Mouse (Mus musculus) c-Kit-positive CD71-positive TER-119-negative erythroid progenitor cells, embryonic 14.5 days (primary cell): ENCODE data around the gene Uchl4.
A peak's percentile ranks its signal among the peaks of the same experiment; 100 is the strongest.
"Not testable (repeated sequence)": the region's sequence is repeated elsewhere in the genome, so short reads cannot be mapped to it uniquely, and the experiment has no call there.

ENCODE experiments used
- DNase-seq: peaks from one replicate; pipeline ENCODE4 v3.0.0-alpha.2; 2013; ENCODE audit warnings: low read depth

The Uchl4 gene

DNA sequence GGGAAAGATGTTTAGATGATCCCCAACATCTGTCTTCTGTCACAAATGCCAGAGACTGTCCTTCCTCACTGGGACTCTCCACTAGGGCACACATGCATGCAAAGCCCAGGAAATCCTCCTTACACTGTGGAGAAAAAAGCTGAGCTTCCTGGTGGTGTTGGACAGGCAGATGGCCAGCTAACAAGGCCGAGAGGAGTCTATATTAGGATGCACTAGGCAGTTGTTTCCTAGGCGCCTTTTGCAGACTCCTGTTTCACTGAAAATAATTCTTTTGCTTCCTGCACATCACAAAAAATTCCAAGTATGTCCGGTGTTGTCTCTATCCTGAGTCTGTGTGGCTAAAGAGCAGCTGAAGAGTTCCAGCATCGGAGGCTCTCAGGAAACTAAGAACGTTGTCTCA, 3.8 kb upstream of the Uchl4 start:
- DNase-seq = no peak

DNA sequence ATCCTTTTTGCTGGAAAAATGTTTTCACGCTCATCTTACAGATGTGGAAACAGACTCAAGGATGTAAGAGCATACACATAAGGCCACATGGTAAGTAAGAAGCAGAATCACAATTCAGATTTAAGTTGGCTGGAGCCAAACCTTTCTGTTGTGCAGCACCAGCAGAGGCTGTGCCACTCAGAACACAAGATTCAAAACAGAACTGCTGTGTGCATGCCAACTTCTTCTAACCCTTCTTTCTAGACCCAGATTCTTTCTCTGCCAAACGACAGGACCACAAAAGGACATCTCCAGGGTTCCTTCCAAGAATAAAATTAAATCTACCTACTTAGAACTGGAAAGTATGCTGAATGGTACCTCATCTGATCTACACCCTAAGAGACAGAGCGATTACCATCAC, 3.3 kb upstream of the Uchl4 start:
- no peak for DNase-seq

DNA sequence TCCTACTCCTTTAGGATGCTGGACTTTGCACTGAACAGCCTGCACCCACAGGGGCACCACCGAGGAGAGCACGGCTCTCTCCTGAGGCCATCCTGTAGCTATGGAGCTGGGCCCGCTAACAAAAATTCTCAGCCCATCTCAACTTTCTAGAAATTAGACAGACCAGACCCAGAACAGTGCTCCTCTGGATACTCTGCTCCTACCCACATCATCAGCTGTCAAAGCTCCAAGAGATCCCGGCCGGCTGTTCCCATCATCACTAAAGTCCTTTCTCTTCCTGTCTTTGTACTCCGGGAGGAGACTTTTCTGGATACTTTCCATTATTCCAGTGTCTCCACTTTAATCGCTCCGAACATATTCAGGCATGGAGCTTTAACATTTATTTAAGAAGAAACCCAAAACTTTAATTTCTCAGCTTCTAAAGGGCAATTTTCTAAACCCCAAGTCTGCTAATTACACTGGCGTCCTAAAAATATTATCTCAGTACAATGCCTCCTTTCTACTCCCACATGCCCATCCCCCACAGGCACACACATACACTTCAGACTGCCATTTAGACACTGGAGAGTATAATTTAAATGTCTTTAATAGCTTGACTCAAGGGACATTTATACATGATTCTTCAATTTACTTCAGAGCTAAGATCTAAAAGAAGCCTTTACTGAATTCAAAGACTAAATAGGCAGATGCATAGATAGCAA, 2.6 kb upstream of the Uchl4 start:
- DNase-seq = no peak

DNA sequence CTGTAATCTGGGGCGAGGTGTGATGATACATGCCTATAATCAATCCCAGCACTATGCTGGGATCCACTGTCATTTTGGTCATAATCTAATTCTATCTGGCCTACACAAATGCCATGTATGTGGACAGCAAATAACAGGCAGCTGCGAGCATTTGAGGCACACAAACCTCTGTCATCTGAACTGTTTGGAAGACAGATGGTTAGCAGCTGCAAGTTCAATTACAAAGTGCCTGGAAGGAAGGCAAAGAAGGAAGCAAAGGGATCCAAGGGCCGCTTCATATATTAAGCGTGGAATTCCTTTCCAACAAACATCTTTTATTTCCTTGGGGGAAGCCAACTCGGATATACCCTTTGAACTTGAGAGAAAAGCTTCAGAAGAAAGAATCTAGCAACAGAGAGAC, 1.3 kb upstream of the Uchl4 start:
- DNase-seq = no peak

DNA sequence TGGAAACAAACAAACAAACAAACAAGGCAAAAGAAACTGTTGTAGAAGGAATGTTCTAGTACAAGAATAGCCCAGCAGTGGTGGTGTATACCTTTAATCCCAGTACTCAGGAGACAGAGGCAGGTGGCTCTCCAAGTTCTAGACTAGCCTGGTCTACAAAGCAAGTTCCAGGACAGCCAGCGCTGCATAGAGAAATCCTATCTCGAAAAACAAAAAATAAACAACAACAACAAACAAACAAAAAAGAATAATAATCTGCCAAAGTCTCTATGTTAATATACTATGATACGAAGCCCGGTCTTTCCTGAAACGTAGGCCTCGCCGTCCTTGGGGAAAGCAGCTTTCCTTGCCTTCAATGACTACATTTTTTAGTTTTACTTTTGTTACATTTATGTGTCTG, 1.1 kb downstream of the Uchl4 start:
- DNase-seq = no peak

DNA sequence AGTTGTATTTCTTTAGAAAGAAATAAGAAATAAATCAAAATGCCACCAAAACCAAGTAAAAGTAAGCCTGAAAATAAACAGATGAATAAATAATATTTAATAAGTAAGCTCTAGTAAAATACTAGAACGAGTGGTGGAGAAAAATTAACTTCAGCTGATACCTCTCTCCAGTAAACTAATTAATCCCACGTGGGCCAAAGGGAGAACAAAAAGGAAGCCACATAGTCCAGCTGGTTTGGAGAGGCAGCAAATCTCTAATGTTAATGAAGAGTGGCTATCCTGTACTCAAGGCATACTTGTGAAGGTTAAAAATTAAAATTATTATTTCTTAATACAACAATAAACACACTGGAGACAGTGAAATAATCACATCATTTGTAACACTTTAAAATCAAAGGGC, 5.1 kb downstream of the Uchl4 start:
- no peak for DNase-seq

DNA sequence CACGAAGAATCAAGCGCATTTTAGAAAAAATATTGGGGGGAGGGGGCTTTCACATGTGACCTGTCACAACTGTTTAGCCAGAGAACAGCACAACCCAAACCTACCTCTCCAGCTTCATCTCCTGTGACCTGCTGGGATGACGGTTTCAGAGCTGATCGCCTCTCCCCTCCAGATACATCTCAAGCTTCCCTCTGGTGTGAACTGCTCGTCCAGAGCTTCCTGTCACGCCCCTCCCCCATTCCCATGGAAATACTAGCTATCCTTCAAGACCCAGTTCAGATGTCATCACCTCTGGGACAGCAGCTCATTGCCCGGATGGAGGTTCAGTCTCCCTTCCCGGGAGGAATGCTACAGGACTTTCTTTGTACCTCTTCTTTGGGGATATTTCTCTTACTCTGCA, 5.7 kb downstream of the Uchl4 start:
- DNase-seq = no peak

DNA sequence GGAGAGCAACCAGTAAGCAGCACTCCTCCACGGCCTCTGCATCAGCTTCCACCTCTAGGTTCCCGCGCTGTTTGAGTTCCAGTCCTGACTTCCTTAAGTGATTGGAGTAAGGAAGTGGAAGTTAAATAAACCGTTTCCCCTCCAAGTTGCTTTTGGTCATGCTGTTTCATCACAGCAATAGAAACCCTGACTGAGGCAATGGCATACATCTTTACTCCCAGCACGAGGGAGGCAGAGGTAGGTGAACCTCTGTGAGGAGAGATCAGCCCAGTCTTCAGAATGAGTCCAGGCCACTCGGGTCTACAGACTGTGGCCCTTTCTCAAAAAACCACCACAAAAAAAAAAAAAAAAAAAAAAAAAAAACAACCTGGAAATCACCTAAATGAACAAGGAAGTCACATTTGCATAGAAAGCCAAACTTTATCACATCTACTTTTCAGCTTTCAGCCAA, 7.4 kb downstream of the Uchl4 start:
- DNase-seq = no peak

DNA sequence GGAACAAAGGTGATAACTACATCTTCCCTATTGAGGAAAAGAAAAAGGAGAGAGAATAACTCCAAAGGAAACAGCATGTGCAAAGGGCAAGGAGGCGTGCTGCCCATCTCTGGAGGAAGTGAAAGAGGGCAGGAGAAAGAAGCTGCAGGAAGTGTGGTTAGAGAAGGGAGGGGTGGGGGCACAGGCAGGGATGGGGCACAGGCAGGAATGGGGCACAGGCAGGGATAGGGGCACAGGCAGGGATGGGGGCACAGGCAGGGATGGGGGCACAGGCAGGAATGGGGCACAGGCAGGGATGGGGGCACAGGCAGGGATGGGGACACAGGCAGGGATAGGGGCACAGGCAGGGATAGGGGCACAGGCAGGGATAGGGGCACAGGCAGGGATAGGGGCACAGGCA, 14.4 kb downstream of the Uchl4 start:
- no peak for DNase-seq

DNA sequence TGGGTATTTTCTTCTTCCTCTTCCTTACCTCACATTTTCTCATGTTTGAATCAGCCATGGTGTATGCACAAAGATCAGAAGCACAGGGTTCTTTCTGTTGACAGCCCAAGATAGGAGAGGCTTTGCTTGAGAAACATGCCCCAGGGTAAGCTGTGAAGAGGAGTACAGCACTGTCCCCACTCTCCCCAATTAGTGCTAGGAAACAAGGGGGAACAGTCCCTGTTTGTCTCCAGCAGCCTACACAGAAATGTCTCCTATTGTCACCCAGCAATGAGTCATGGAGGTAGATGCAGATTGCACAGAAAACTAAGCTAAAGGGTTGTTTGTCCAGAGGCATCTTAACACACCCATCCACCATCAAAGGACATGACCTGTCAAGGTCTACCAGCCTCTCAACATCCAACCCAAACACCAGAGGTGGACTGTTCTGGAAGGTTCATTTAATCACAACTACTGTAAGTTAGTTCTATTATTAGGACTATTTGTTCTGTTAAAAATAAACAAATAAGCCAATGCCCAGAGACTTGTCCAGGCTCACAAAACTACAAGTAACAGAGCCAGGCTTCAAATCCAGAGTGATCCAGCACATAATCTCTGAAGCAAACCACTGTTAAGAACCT, 15.2 kb downstream of the Uchl4 start:
- DNase-seq = no peak

DNA sequence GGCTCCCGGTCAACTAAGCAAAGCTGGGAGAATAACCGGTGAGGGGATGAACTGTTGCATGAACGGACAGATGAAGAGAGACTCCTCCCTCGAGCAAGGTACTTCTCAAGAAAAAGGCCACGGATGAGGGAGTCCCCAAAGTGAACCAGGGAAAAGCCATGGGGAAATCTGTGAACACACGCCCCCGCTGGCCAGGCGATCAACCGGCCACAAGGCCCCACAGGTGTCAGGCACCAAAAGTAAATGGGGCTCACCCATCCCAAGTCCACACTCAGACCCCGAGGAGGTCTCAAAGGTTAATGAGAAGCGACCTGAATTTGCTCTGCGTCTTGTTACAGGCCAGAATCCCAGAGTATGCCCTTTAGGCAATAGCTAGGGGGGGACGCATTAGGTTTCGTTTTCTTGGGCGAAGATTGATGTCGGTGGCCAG, 17.6 kb downstream of the Uchl4 start:
- peak; percentile 23 for DNase-seq

DNA sequence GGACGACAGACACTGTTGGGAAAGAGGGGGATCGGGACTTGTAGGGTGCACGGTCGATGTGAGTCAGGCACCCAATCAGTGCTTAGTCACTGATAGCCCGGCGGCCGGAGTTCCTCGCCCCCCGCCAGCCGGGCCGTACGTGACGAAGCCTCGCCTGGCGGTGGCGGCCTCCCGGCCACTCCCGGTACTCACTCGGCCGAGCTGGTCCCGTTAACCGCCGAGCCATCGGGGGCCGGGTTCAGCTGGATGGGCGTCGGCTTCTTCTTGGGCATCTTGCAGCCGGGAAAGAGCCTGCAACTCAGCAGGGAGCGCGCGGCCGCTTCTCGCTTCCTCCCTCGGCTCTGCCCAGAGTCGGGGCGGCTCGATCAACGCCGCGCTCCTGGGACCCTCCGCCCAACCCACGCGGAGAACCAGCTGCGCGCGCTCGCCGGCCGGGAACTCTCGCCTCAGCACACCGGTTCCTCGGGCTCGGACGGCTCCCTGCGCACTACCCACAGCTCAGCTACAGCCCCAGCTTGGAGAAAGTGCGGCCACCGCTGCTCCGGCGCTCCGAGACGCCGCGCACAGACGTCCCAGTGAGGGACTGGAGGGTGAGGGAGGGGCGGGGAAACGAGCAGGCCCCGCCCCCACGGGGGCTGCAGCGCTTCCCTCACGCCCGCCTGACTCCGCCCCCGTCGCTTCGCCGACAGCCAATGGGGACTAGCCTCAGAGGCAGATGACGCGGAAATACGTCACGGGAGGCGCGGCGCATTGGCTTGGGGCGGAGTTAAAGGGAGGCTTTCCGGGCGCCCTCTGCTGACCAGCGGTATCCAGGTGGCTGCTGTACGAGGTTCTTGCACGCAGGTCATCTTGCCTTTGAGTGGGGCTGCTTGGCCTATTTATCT, 18.3 kb downstream of the Uchl4 start, which contains the start of gene Map2k1:
Gene Map2k1 (minus strand): TSS at position 611 of the 884 bp plus-strand sequence.
- peak; percentile 99 for DNase-seq

DNA sequence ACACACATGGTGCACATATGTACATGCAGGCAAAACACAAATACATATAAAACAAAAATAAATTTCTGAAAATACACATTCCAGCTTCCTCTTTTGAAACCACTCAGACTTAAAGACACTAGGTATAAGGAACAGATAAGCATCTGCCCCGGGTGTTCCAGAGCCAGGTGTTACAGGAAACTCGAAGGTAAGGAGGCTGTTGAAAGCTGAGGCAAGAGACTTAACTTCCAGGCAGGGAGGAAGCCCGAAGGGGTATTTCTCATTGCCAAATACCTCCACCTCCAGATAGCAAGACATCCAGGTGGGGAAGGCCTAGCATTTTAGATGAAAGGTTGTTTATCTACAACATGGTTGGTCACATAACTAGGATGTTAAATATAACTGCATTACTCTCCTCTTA, 20.4 kb downstream of the Uchl4 start:
- no peak for DNase-seq

DNA sequence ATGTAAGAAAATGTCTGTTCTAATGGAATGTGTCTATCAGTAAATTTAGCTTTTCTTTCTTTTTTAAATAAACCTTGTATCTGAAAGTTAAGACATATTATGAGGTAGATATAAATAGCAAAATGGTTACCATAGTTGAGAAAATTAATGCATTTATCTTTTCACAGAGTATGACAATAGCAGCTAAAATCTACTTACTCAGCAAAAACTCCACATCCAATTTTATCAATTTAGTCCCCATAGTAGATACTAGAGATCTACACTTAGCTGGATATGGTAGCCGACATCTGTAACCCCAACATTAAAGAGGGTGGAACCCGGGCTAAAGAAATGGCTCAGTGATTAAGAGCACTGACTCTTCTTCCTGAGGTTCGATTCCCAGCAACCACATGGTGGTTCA, 21.2 kb downstream of the Uchl4 start:
- DNase-seq = no peak

DNA sequence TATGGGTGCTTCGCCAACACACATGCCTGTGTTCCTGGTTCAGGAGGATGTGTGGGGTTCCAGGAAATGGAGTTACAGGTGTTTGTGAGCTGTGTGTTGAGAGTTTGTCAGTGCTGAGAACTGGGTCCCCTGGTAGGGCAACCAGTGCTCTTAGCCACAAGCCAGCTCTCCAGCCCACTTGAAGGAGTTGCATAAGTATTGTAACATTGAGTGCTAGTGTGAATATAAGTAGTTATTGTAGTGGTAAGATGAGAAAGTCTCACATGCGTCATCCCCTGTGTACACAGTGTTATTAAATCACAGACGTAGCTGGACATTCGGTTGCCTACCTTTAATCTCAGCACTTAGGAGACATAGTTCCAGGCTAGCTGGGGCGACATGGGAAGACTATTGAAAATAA, 24.9 kb downstream of the Uchl4 start:
- DNase-seq = no peak

DNA sequence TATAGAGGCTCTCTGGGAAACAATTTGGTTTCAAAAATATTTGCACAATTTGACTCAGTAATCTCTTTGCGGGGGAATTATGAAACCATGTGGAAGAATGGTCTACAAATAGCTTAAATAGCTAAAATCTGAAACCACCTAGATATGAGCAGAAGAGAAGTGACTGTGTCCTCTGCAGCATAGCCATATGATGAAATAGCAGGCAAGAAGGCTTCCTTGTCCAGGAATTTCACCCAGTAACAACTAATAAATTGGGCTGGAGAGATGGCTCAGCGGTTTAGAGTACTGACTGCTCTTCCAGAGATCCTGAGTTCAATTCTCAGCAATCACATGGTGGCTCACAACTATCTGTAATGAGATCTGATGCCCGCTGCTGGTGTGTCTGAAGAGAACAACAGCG, 26.0 kb downstream of the Uchl4 start:
- DNase-seq = no peak

DNA sequence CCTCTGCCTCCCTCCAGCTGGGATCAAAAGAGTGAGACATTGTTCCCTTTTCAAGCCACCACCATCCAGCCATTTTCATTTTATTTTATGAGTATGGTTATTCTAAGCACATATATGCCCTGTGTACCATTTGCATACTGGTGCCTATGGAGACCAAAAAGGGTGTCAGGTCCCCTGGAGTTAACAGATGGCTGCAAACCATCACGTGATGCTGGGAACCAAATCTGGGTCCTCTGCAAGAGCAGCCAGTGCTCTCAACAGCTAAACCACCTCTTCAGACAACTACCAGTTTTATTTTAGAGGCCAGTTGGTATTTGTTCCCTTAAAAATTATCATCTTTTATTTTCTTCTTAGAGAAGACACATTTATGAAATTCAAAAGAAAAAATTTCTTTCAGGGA, 29.8 kb downstream of the Uchl4 start:
- no peak for DNase-seq

DNA sequence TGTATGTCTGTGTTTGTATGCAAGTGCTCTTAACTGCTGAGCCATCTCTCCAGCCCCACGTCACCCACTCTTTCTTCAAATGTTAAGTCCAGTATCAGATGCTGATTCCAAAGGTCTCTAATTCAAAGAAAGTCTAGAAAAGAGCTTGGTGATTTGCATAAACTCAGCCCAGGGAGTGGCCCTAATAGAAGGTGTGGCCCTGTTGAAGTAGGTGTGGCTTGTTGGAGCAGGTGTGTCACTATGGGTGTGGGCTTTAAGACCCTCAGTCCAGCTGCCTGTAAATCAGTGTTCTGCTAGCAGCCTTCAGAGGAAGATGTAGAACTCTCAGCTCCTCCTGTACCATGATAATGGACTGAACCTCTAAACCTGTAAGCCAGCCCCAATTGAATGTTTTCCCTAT, 32.2 kb downstream of the Uchl4 start:
- DNase-seq = no peak

DNA sequence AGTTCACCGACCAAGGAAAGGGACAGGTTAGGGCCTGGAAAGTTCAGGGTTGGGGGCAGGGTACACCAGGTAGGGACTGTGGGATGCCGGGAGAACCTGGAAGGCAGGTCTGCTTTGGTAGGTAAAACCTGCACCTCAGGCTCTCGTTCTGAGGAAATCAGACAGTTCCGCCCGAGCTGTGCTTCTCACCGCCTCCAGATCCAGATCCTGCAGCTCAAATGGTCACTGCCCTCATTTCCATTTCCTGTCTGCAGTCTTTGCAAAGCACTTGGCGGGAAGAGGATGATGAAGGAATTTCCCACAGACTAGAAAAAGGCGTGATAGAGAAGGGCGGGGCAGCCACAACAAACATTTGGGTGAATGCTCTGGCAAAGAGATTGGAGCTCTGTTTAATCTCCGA, 33.2 kb downstream of the Uchl4 start:
- no peak for DNase-seq

DNA sequence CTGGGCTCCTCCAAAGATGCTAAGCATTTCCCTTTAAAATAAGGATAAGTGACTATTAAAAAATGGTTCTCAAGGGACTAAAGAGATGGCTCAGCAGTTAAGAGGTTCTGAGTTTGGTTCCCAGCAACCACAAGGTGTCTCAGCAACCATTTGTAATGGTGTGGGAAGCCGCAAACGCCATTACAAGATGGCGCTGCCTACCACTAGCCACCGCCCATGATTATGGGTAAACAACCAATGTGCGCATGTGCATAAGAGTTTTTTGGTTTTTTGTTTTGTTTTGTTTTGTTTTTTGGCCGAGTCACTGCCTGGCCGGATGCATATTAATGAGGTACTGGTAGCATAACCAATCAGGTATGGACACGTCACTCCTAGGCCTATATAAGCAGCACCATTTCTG, 33.8 kb downstream of the Uchl4 start:
- DNase-seq = not testable (repeated sequence)

DNA sequence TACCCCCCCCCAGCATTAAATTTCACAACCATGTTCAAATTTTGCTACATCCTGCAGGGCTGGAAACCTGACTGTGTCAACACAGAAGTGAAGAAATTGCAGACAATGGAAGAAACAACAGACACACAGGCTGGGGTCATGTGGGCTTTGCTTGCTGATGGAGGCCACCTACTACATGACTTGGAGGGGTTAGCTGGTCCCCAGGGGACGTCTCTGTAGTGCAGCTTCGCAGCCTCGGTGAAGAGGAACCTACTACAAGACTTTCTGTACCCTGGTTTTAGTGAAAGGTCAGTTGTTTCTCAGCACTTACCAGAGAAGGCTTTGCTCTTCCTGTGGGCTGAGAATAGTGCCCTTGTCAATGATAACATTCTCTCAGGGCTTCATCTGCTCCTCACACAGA, 36.2 kb downstream of the Uchl4 start:
- DNase-seq = no peak

DNA sequence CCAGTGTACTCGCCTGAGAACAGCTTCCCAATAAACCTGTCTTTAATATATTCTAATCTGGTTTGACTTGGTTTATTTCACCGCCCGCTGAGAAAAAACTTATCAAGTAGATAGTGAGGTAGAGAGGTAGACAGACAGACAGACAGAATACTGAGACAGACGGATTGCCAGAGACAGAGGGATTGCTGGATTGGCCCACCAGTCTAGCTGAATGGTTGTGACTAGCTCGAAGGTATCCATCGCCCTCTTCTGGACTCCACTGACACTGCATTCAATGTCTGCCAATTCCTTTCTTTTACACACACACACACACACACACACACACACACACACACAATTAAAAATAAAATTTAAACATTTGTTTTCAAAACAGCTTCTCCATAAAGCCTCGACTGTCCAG, 37.6 kb downstream of the Uchl4 start:
- DNase-seq = peak; percentile 37

DNA sequence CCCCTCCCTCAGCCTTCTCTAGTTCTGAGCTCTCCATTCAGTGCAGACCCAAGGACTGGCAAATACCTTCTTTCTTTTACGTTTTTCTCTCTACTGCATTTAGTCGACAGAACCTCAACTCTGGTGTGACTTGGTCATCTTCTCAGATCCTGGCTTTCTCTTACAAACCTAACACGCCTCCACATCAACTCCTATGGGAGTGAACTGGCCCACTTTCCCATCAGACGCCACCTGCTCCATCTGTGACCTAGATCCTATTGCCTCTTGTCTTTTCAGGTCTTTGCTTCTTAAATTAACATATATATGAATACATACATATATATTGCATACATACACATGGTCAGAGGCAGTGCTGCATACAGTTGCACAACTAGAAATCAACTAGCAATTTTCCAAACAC, 38.8 kb downstream of the Uchl4 start:
- no peak for DNase-seq
